Mouse (Mus musculus) thymus, adult 2 months (tissue): ENCODE data around the gene Wrnip1. TPM values are rescaled to one million over a fixed set of nuclear protein-coding genes. Genes with fewer than 3 reads are reported as not detected.
"Not testable (repeated sequence)": the region's sequence is repeated elsewhere in the genome, so short reads cannot be mapped to it uniquely, and the experiment has no call there.

ENCODE experiments used
- DNase-seq: peaks from one replicate; pipeline ENCODE4 v3.0.0; 2021
- H3K27ac ChIP-seq: fragments of 200-500 bp; 2 replicates; pipeline ENCODE4 v1.5.1; 2012; ENCODE audit warnings: low read length, control low read depth; ENCODE audit not compliant: control insufficient read depth, insufficient read depth
- H3K27me3 ChIP-seq: fragments of 200-500 bp; 2 replicates; pipeline ENCODE4 v1.6.1; 2012; ENCODE audit warnings: mild to moderate bottlenecking, low read length, moderate library complexity, mixed read lengths; ENCODE audit not compliant: control insufficient read depth, insufficient read depth
- H3K36me3 ChIP-seq: fragments of 200-500 bp; 2 replicates; pipeline ENCODE4 v1.6.1; 2012; ENCODE audit warnings: mild to moderate bottlenecking, low read length, moderate library complexity; ENCODE audit not compliant: control insufficient read depth, insufficient read depth
- H3K4me1 ChIP-seq: fragments of 200-500 bp; replicated peaks from 2 replicates; pipeline ENCODE4 v1.6.1; 2012; ENCODE audit warnings: low read length; ENCODE audit not compliant: control insufficient read depth, insufficient read depth
- H3K4me3 ChIP-seq: fragments of 200-500 bp; 2 replicates; pipeline ENCODE4 v1.5.1; 2012; ENCODE audit warnings: mild to moderate bottlenecking, low read length, control low read depth, moderate library complexity; ENCODE audit not compliant: control insufficient read depth, insufficient read depth
- CTCF ChIP-seq: fragments of 200-500 bp; IDR thresholded peaks from 2 replicates; pipeline ENCODE4 v1.5.1; 2012; ENCODE audit warnings: mild to moderate bottlenecking, control low read depth, low read length, moderate library complexity, borderline replicate concordance; ENCODE audit not compliant: control insufficient read depth, poor library complexity, insufficient read depth; ENCODE audit errors: extremely low read depth
- POLR2A ChIP-seq: fragments of 200-500 bp; IDR thresholded peaks from 2 replicates; pipeline ENCODE4 v1.6.1; 2012; ENCODE audit warnings: mild to moderate bottlenecking, low read length, control low read depth, moderate library complexity; ENCODE audit not compliant: control insufficient read depth, poor library complexity, insufficient read depth; ENCODE audit errors: extremely low read depth
- WGBS: fragments of 180-500 bp; shearing (Covaris S2); methylation state at CpG from one replicate; pipeline ENCODE4 v1.1.7; 2018; 5-methylcytosine and 5-hydroxymethylcytosine counted together
- polyA plus RNA-seq: library from polyadenylated mRNA; depleted of rRNA; stranded (reverse); fragments of >200 nt; gene quantifications from 2 replicates; pipeline ENCODE4 v1.2.3, GENCODE M21; 2012

Wrnip1 gene
- polyA plus RNA-seq, 1 experiment: 61.7 TPM

- TF ChIP-seq POLR2A (no peak), CTCF (no peak)
- no peaks in the 10 kb centered on the region for H3K27me3 ChIP-seq
- 90% methylated on average over 2 of the region's 2 CpGs for WGBS
- no peaks in the 10 kb centered on the region for H3K36me3 ChIP-seq
- peaks cover 6% of the 10 kb centered on the region; the same call in 1 of the 2 replicates for H3K4me1 ChIP-seq
- H3K4me3 ChIP-seq: no peak overlapping the region
- no peak for DNase-seq
- no peak overlapping the region for H3K27ac ChIP-seq
These were observed 51.2 kb downstream of the Wrnip1 start for GRCm38 (mm10) chr13:32853073-32853472.

GRCm38 (mm10) chr13:32860821-32861220 is 59.0 kb downstream of the Wrnip1 start:
- TF ChIP-seq POLR2A (no peak), CTCF (no peak)
- WGBS: 92% methylated on average over 3 of the region's 3 CpGs

GRCm38 (mm10) chr13:32863456-32863855 is 61.6 kb downstream of the Wrnip1 start:
- Histone ChIP-seq H3K4me1 (no peaks in the 10 kb centered on the region), H3K27me3 (no peaks in the 10 kb centered on the region), H3K27ac (no peak overlapping the region), H3K36me3 (no peaks in the 10 kb centered on the region), H3K4me3 (no peak overlapping the region)
- TF ChIP-seq POLR2A: no peak
- no peak for TF ChIP-seq CTCF
- no peak for DNase-seq

More at GRCm38 (mm10) chr13:32860821-32861220, 59.0 kb downstream of the Wrnip1 start:
- H3K27ac ChIP-seq: no peak overlapping the region
- no peaks in the 10 kb centered on the region for H3K27me3 ChIP-seq
- no peak for DNase-seq
- H3K4me3 ChIP-seq: no peak overlapping the region
- H3K36me3 ChIP-seq: no peaks in the 10 kb centered on the region
- no peaks in the 10 kb centered on the region for H3K4me1 ChIP-seq

- WGBS: 89% methylated on average over 3 of the region's 3 CpGs
- H3K27ac ChIP-seq, DNase-seq: not testable (repeated sequence)
These were observed 62.7 kb downstream of the Wrnip1 start for GRCm38 (mm10) chr13:32864529-32864928.

GRCm38 (mm10) chr13:32865591-32865990 is 63.8 kb downstream of the Wrnip1 start:
- H3K27ac ChIP-seq: no peak overlapping the region
- no peaks in the 10 kb centered on the region for H3K27me3 ChIP-seq
- no peak overlapping the region for H3K4me3 ChIP-seq
- TF ChIP-seq CTCF (no peak), POLR2A (no peak)
- DNase-seq: no peak
- WGBS: 66% methylated on average over 2 of the region's 2 CpGs
- H3K4me1 ChIP-seq: no peaks in the 10 kb centered on the region
- no peaks in the 10 kb centered on the region for H3K36me3 ChIP-seq

More at GRCm38 (mm10) chr13:32864529-32864928, 62.7 kb downstream of the Wrnip1 start:
- H3K4me3 ChIP-seq, H3K4me1 ChIP-seq, H3K27me3 ChIP-seq, H3K36me3 ChIP-seq: not testable (repeated sequence)

GRCm38 (mm10) chr13:32866484-32866883 is 64.6 kb downstream of the Wrnip1 start:
- no peak overlapping the region for H3K4me3 ChIP-seq
- peak; percentile 91; the same call in 1 of the 2 replicates for TF ChIP-seq CTCF
- no peak for TF ChIP-seq POLR2A
- H3K4me1 ChIP-seq: no peaks in the 10 kb centered on the region
- no peaks in the 10 kb centered on the region for H3K36me3 ChIP-seq
- WGBS: 5% methylated on average over 9 of the region's 9 CpGs
- no peaks in the 10 kb centered on the region for H3K27me3 ChIP-seq
- H3K27ac ChIP-seq: no peak overlapping the region
- peak; percentile 68 for DNase-seq

GRCm38 (mm10) chr13:32867030-32867429 is 65.2 kb downstream of the Wrnip1 start:
- DNase-seq: no peak
- WGBS: 71% methylated on average over 2 of the region's 2 CpGs
- no peaks in the 10 kb centered on the region for H3K27me3 ChIP-seq

GRCm38 (mm10) chr13:32868233-32868632 is 66.4 kb downstream of the Wrnip1 start:
- WGBS: 52% methylated on average over 4 of the region's 4 CpGs
- not testable (repeated sequence) for H3K4me3 ChIP-seq, H3K4me1 ChIP-seq, H3K27me3 ChIP-seq, H3K36me3 ChIP-seq, H3K27ac ChIP-seq, DNase-seq

More at GRCm38 (mm10) chr13:32867030-32867429, 65.2 kb downstream of the Wrnip1 start:
- TF ChIP-seq CTCF (no peak), POLR2A (no peak)
- Histone ChIP-seq H3K4me3 (no peak overlapping the region), H3K36me3 (no peaks in the 10 kb centered on the region), H3K4me1 (no peaks in the 10 kb centered on the region), H3K27ac (no peak overlapping the region)
